Mouse (Mus musculus): ENCODE measurements around the gene Atp8b2. TPM values are rescaled to one million over a fixed set of nuclear protein-coding genes. Genes with fewer than 3 reads are reported as not detected.
A peak's percentile ranks its signal among the peaks of the same experiment; 100 is the strongest.

The Atp8b2 gene
- total RNA-seq, 1 experiment from 2014 or later: 67.8 TPM

- ATAC-seq (replicated peaks; ENCODE audit: insufficient number of reproducible peaks, low FRiP score, low TSS enrichment, poor library complexity, severe bottlenecking): no peak
These were observed 1.1 kb downstream of the Atp8b2 start for GRCm38 (mm10) chr3:89962059-89962750.

GRCm38 (mm10) chr3:89961436-89961835 lies 1.9 kb downstream of the Atp8b2 start:
- ATAC-seq (replicated peaks; ENCODE audit: insufficient number of reproducible peaks, low FRiP score, low TSS enrichment, poor library complexity, severe bottlenecking): no peak

- peak; percentile 60 for ATAC-seq (replicated peaks; ENCODE audit: insufficient number of reproducible peaks, low FRiP score, low TSS enrichment, poor library complexity, severe bottlenecking)
These were observed 2.8 kb downstream of the Atp8b2 start for GRCm38 (mm10) chr3:89960469-89960868.

- ATAC-seq (replicated peaks; ENCODE audit: insufficient number of reproducible peaks, low FRiP score, low TSS enrichment, poor library complexity, severe bottlenecking): no peak
These were observed 3.9 kb downstream of the Atp8b2 start for GRCm38 (mm10) chr3:89959435-89959834.

- no peak for ATAC-seq (replicated peaks; ENCODE audit: insufficient number of reproducible peaks, low FRiP score, low TSS enrichment, poor library complexity, severe bottlenecking)
These were observed 5.4 kb downstream of the Atp8b2 start for GRCm38 (mm10) chr3:89957880-89958279.

GRCm38 (mm10) chr3:89956177-89956971 lies 6.9 kb downstream of the Atp8b2 start:
- no peak for ATAC-seq (replicated peaks; ENCODE audit: insufficient number of reproducible peaks, low FRiP score, low TSS enrichment, poor library complexity, severe bottlenecking)

- ATAC-seq (replicated peaks; ENCODE audit: insufficient number of reproducible peaks, low FRiP score, low TSS enrichment, poor library complexity, severe bottlenecking): peak; percentile 59
These were observed 9.9 kb downstream of the Atp8b2 start for GRCm38 (mm10) chr3:89953420-89953819.

GRCm38 (mm10) chr3:89948655-89949054 lies 14.7 kb downstream of the Atp8b2 start:
- ATAC-seq (replicated peaks; ENCODE audit: insufficient number of reproducible peaks, low FRiP score, low TSS enrichment, poor library complexity, severe bottlenecking): no peak

- ATAC-seq (replicated peaks; ENCODE audit: insufficient number of reproducible peaks, low FRiP score, low TSS enrichment, poor library complexity, severe bottlenecking): no peak
These were observed 15.3 kb downstream of the Atp8b2 start for GRCm38 (mm10) chr3:89948021-89948420.

GRCm38 (mm10) chr3:89945026-89945425 lies 18.3 kb downstream of the Atp8b2 start:
- no peak for ATAC-seq (replicated peaks; ENCODE audit: insufficient number of reproducible peaks, low FRiP score, low TSS enrichment, poor library complexity, severe bottlenecking)

GRCm38 (mm10) chr3:89942894-89943293 lies 20.4 kb downstream of the Atp8b2 start:
- no peak for ATAC-seq (replicated peaks; ENCODE audit: insufficient number of reproducible peaks, low FRiP score, low TSS enrichment, poor library complexity, severe bottlenecking)

- no peak for ATAC-seq (replicated peaks; ENCODE audit: insufficient number of reproducible peaks, low FRiP score, low TSS enrichment, poor library complexity, severe bottlenecking)
These were observed 26.8 kb downstream of the Atp8b2 start for GRCm38 (mm10) chr3:89936495-89936894.

GRCm38 (mm10) chr3:89932925-89933324 lies 30.4 kb downstream of the Atp8b2 start:
- no peak for ATAC-seq (replicated peaks; ENCODE audit: insufficient number of reproducible peaks, low FRiP score, low TSS enrichment, poor library complexity, severe bottlenecking)

GRCm38 (mm10) chr3:89928956-89929355 lies 34.4 kb downstream of the Atp8b2 start:
- ATAC-seq (replicated peaks; ENCODE audit: insufficient number of reproducible peaks, low FRiP score, low TSS enrichment, poor library complexity, severe bottlenecking): no peak

- ATAC-seq (replicated peaks; ENCODE audit: insufficient number of reproducible peaks, low FRiP score, low TSS enrichment, poor library complexity, severe bottlenecking): 0 out of 2 replicates have a peak, but pooled peaks have one; percentile 53
These were observed 36.9 kb downstream of the Atp8b2 start for GRCm38 (mm10) chr3:89926440-89926839.

- ATAC-seq (replicated peaks; ENCODE audit: insufficient number of reproducible peaks, low FRiP score, low TSS enrichment, poor library complexity, severe bottlenecking): 0 out of 2 replicates have a peak, but pooled peaks have one; percentile 27
These were observed 42.6 kb downstream of the Atp8b2 start for GRCm38 (mm10) chr3:89920711-89921110.

GRCm38 (mm10) chr3:89917408-89917807 lies 45.9 kb downstream of the Atp8b2 start:
- no peak for ATAC-seq (replicated peaks; ENCODE audit: insufficient number of reproducible peaks, low FRiP score, low TSS enrichment, poor library complexity, severe bottlenecking)

GRCm38 (mm10) chr3:89916622-89917021 lies 46.7 kb downstream of the Atp8b2 start:
- ATAC-seq (replicated peaks; ENCODE audit: insufficient number of reproducible peaks, low FRiP score, low TSS enrichment, poor library complexity, severe bottlenecking): no peak

GRCm38 (mm10) chr3:89914700-89915099 lies 48.6 kb downstream of the Atp8b2 start:
- no peak for ATAC-seq (replicated peaks; ENCODE audit: insufficient number of reproducible peaks, low FRiP score, low TSS enrichment, poor library complexity, severe bottlenecking)
